Mouse (Mus musculus) heart, embryonic 16.5 days (tissue): ENCODE results near the gene Prpf31. TPM values are rescaled to one million over a fixed set of nuclear protein-coding genes. Genes with fewer than 3 reads are reported as not detected.
"Not testable (repeated sequence)": the region's sequence is repeated elsewhere in the genome, so short reads cannot be mapped to it uniquely, and the experiment has no call there.

ENCODE experiments used
- ATAC-seq: fragments of 200-750 bp; cut with Nextera tagmentation; replicated peaks from 2 replicates; pipeline ENCODE4 v1.8.0; 2017; ENCODE audit warnings: moderate number of reproducible peaks; ENCODE audit not compliant: insufficient read depth, low FRiP score; ENCODE audit errors: extremely low read depth
- H3K27ac ChIP-seq: fragments of 300-500 bp; sonication (generic); 2 replicates; pipeline ENCODE4 v1.5.1; 2014; ENCODE audit warnings: mild to moderate bottlenecking, low read length, control low read depth, moderate library complexity
- H3K27me3 ChIP-seq: fragments of 300-500 bp; sonication (generic); 2 replicates; pipeline ENCODE4 v1.6.1; 2014; ENCODE audit warnings: low read length, mixed read lengths; ENCODE audit not compliant: control insufficient read depth, insufficient read depth
- H3K36me3 ChIP-seq: fragments of 300-500 bp; sonication (generic); 2 replicates; pipeline ENCODE4 v1.6.1; 2014; ENCODE audit not compliant: control insufficient read depth, insufficient read depth
- H3K4me1 ChIP-seq: fragments of 300-500 bp; sonication (generic); 2 replicates; pipeline ENCODE4 v1.6.1; 2014; ENCODE audit warnings: low read length, mixed read lengths; ENCODE audit not compliant: control insufficient read depth, insufficient read depth
- H3K4me2 ChIP-seq: fragments of 300-500 bp; sonication (generic); 2 replicates; pipeline ENCODE4 v1.6.1; 2014; ENCODE audit warnings: low read depth, mild to moderate bottlenecking, control low read depth, low read length
- H3K4me3 ChIP-seq: fragments of 300-500 bp; sonication (generic); 2 replicates; pipeline ENCODE4 v1.5.1; 2014; ENCODE audit warnings: mild to moderate bottlenecking, control low read depth, low read length
- H3K9ac ChIP-seq: fragments of 300-500 bp; sonication (generic); 2 replicates; pipeline ENCODE4 v1.6.1; 2014; ENCODE audit warnings: low read length, control low read depth
- H3K9me3 ChIP-seq: fragments of 300-500 bp; sonication (generic); replicated peaks from 2 replicates; pipeline ENCODE4 v1.6.1; 2016; ENCODE audit warnings: low read length; ENCODE audit not compliant: control insufficient read depth
- WGBS: fragments of 180-500 bp; shearing (Covaris S2); extraction: QIAGEN DNeasy Blood & Tissue Kit; methylation state at CpG from one replicate; pipeline ENCODE4 v1.1.7; 2014; 5-methylcytosine and 5-hydroxymethylcytosine counted together
- polyA plus RNA-seq: library from polyadenylated mRNA; unstranded; fragments of >200 nt; fragmentation: Nextera tagmentation; extraction: Ambion mirVana; gene quantifications from 2 replicates; pipeline ENCODE4 v1.2.1, GENCODE M21; 2015

Prpf31 gene
- polyA plus RNA-seq, 1 experiment from 2014 or later, result 62.2 TPM

GRCm38 (mm10) chr7:3595146-3595545, 34.6 kb upstream of the Prpf31 start:
- ATAC-seq, result no peak
- WGBS, result 12% methylated on average over 9 of the region's 9 CpGs
- Histone ChIP-seq H3K4me1 (no peaks in the 10 kb centered on the region), H3K4me3 (peak overlapping the region; percentile 19), H3K9me3 (no peaks in the 10 kb centered on the region), H3K36me3 (no peaks in the 10 kb centered on the region), H3K27me3 (no peaks in the 10 kb centered on the region), H3K9ac (peak overlapping the region; percentile 21; the same call in 1 of the 2 replicates), H3K4me2 (peak overlapping the region; percentile 46), H3K27ac (no peak overlapping the region)

GRCm38 (mm10) chr7:3597755-3598154, 32.0 kb upstream of the Prpf31 start:
- ATAC-seq, H3K4me2 ChIP-seq, H3K27ac ChIP-seq, H3K36me3 ChIP-seq, H3K27me3 ChIP-seq, H3K9ac ChIP-seq, H3K9me3 ChIP-seq, H3K4me3 ChIP-seq, H3K4me1 ChIP-seq: not testable (repeated sequence)
- 57% methylated on average over 1 of the region's 1 CpGs for WGBS

GRCm38 (mm10) chr7:3601119-3601518, 28.7 kb upstream of the Prpf31 start:
- Histone ChIP-seq H3K4me1 (no peaks in the 10 kb centered on the region), H3K9ac (no peak overlapping the region), H3K9me3 (0 out of 2 replicates have a peak, but pooled peaks cover 2% of the 10 kb centered on the region), H3K36me3 (no peaks in the 10 kb centered on the region), H3K27ac (no peak overlapping the region), H3K4me2 (no peak overlapping the region), H3K27me3 (no peaks in the 10 kb centered on the region), H3K4me3 (no peak overlapping the region)
- 5% methylated on average over 4 of the region's 4 CpGs for WGBS
- ATAC-seq, result no peak

- 0 out of 2 replicates have a peak, but pooled peaks cover 2% of the 10 kb centered on the region for H3K9me3 ChIP-seq
- 17% methylated on average over 2 of the region's 2 CpGs for WGBS
- H3K4me2 ChIP-seq, result no peak overlapping the region
- no peak overlapping the region for H3K4me3 ChIP-seq
- H3K36me3 ChIP-seq, result no peaks in the 10 kb centered on the region
- H3K9ac ChIP-seq, result no peak overlapping the region
- peaks cover 7% of the 10 kb centered on the region for H3K4me1 ChIP-seq
- no peak overlapping the region for H3K27ac ChIP-seq
- peak; percentile 68; the same call in 1 of the 2 replicates for ATAC-seq
- H3K27me3 ChIP-seq, result no peaks in the 10 kb centered on the region
Measured at GRCm38 (mm10) chr7:3606798-3607197, 23.0 kb upstream of the Prpf31 start.

GRCm38 (mm10) chr7:3607391-3607790, 22.4 kb upstream of the Prpf31 start:
- no peaks in the 10 kb centered on the region for H3K27me3 ChIP-seq
- H3K9me3 ChIP-seq, result 0 out of 2 replicates have a peak, but pooled peaks cover 2% of the 10 kb centered on the region
- H3K4me2 ChIP-seq, result no peak overlapping the region
- 79% methylated on average over 6 of the region's 6 CpGs for WGBS
- no peak for ATAC-seq
- H3K4me3 ChIP-seq, result no peak overlapping the region
- no peak overlapping the region for H3K27ac ChIP-seq
- no peak overlapping the region for H3K9ac ChIP-seq
- H3K4me1 ChIP-seq, result peaks cover 7% of the 10 kb centered on the region
- H3K36me3 ChIP-seq, result no peaks in the 10 kb centered on the region

GRCm38 (mm10) chr7:3608668-3609067, 21.1 kb upstream of the Prpf31 start:
- H3K9me3 ChIP-seq, result 0 out of 2 replicates have a peak, but pooled peaks cover 2% of the 10 kb centered on the region
- peak overlapping the region; percentile 43 for H3K27ac ChIP-seq
- H3K4me3 ChIP-seq, result no peak overlapping the region
- H3K9ac ChIP-seq, result no peak overlapping the region
- no peak overlapping the region for H3K4me2 ChIP-seq
- H3K4me1 ChIP-seq, result peaks cover 7% of the 10 kb centered on the region
- 77% methylated on average over 3 of the region's 3 CpGs for WGBS
- H3K27me3 ChIP-seq, result no peaks in the 10 kb centered on the region
- H3K36me3 ChIP-seq, result no peaks in the 10 kb centered on the region
- no peak for ATAC-seq

GRCm38 (mm10) chr7:3609082-3609481, 20.7 kb upstream of the Prpf31 start:
- Histone ChIP-seq H3K9me3 (0 out of 2 replicates have a peak, but pooled peaks cover 2% of the 10 kb centered on the region), H3K4me2 (no peak overlapping the region), H3K4me1 (peaks cover 7% of the 10 kb centered on the region), H3K4me3 (no peak overlapping the region), H3K27me3 (no peaks in the 10 kb centered on the region), H3K36me3 (no peaks in the 10 kb centered on the region), H3K27ac (peak overlapping the region; percentile 43), H3K9ac (no peak overlapping the region)
- 37% methylated on average over 3 of the region's 3 CpGs for WGBS
- peak; percentile 64 for ATAC-seq

GRCm38 (mm10) chr7:3610437-3610836, 19.3 kb upstream of the Prpf31 start:
- WGBS, result 80% methylated on average over 3 of the region's 3 CpGs
- Histone ChIP-seq H3K27me3 (no peaks in the 10 kb centered on the region), H3K9me3 (0 out of 2 replicates have a peak, but pooled peaks cover 2% of the 10 kb centered on the region), H3K9ac (no peak overlapping the region), H3K4me1 (peaks cover 7% of the 10 kb centered on the region), H3K36me3 (no peaks in the 10 kb centered on the region), H3K4me2 (no peak overlapping the region), H3K4me3 (no peak overlapping the region), H3K27ac (no peak overlapping the region)
- ATAC-seq, result no peak

- H3K9ac ChIP-seq, result no peak overlapping the region
- H3K4me2 ChIP-seq, result no peak overlapping the region
- no peaks in the 10 kb centered on the region for H3K27me3 ChIP-seq
- H3K4me3 ChIP-seq, result no peak overlapping the region
- no peak for ATAC-seq
- no peaks in the 10 kb centered on the region for H3K36me3 ChIP-seq
- H3K4me1 ChIP-seq, result peaks cover 7% of the 10 kb centered on the region
- H3K27ac ChIP-seq, result no peak overlapping the region
- H3K9me3 ChIP-seq, result no peaks in the 10 kb centered on the region
- 78% methylated on average over 13 of the region's 13 CpGs for whole genome bisulfite sequencing
Measured at GRCm38 (mm10) chr7:3611006-3611405, 18.8 kb upstream of the Prpf31 start.
